Mouse (Mus musculus) splenic B cell, adult 2 months (primary cell): ENCODE results near the gene Tarbp1.

Experiments
- DNase-seq: peaks from one replicate; pipeline ENCODE4 v3.0.0-alpha.2; 2011; ENCODE audit warnings: low read depth, low spot score
- H3K27me3 ChIP-seq: 2 replicates; pipeline ENCODE4 v1.6.1; 2012; ENCODE audit warnings: mild to moderate bottlenecking, low read length, moderate library complexity, mixed read lengths; ENCODE audit not compliant: control insufficient read depth, poor library complexity, insufficient read depth, severe bottlenecking
- H3K36me3 ChIP-seq: 2 replicates; pipeline ENCODE4 v1.6.1; 2012; ENCODE audit warnings: mild to moderate bottlenecking, low read length, moderate library complexity, mixed read lengths; ENCODE audit not compliant: control insufficient read depth, poor library complexity, insufficient read depth, severe bottlenecking

Gene Tarbp1

DNA sequence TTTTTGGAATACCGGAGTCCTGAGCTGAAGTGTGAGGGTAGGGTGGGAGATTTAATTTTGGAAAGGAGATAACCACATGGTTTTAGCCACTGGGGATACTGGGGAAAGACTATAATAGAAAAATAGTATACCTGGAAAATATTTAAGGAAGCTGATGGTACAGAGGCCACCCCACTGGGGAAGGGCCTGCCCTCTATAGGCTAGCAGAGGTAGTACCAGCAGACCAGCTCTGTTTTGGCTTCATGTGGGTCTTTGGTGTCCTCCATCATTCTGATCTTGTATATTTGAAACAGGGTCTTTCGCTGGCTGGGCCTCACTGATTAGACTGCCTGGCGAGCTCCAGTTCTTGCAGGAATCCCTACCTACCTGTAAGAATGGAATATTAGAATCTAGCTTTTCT, 76.5 kb downstream of the Tarbp1 start:
- Histone ChIP-seq H3K36me3 (no peaks in the 10 kb centered on the region), H3K27me3 (no peaks in the 10 kb centered on the region)
- DNase-seq, result no peak

GRCm38 (mm10) chr8:126395917-126396316, 78.9 kb downstream of the Tarbp1 start:
- no peaks in the 10 kb centered on the region for H3K27me3 ChIP-seq
- peak; percentile 4 for DNase-seq
- H3K36me3 ChIP-seq, result no peaks in the 10 kb centered on the region

DNA sequence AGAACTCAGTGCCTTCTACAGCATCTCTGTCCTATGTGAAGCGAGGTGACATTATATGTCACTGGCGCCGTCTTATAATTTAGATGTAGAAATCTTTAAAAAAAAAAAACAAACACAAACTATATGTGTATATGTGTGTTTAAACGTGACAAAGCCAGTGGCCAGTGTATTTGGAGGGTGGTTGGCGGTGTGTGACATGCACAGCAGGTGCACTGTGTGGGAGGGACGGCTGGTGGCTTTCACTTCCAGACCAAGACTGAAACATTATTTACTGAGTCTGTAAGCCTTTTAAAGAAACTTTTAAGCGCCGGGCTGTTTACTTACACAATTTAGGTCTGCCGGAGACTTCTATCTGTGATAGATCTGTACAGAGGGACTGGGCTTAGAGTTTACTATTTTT, 79.5 kb downstream of the Tarbp1 start:
- DNase-seq, result peak; percentile 22
- Histone ChIP-seq H3K36me3 (no peaks in the 10 kb centered on the region), H3K27me3 (no peaks in the 10 kb centered on the region)

DNA sequence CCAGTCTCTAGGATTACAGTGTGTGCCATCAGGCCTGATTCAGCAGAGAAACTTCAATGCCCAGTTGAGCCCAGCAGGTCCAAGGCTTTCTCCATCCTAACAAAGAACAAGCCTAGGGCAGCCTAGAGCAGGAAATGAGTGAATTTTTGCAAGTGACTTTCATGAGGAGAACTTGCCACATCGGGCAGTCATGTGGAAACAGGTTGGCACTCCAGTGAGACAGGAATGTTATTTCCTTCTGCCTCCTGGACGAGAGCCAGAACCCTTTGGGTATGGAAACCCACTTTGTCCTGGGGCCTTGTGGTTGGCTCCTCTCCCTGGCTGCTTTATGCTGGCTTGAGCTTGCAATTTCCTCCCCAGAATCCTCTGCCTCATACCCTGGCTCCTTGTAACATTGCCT, 83.3 kb downstream of the Tarbp1 start:
- no peaks in the 10 kb centered on the region for H3K27me3 ChIP-seq
- no peak for DNase-seq
- no peaks in the 10 kb centered on the region for H3K36me3 ChIP-seq

DNA sequence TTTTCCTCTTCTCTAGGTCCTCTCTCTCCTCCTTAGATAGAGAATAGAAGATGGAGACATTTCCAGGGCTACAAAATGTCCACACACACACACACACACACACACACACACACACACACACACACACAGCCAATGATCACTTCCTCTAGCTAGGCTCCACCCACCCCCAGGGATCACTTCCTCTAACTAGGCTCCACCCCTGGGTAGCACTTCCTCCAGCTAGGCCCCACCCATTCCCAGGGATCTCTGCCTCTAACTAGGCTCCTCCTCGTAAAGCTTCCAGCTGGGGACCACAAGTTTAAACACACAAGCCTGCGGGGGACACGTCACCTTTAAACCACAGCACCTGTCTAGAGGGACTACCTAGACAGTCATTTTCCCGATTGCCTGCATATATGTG, 87.3 kb downstream of the Tarbp1 start:
- no peaks in the 10 kb centered on the region for H3K27me3 ChIP-seq
- peak; percentile 20 for DNase-seq

DNA sequence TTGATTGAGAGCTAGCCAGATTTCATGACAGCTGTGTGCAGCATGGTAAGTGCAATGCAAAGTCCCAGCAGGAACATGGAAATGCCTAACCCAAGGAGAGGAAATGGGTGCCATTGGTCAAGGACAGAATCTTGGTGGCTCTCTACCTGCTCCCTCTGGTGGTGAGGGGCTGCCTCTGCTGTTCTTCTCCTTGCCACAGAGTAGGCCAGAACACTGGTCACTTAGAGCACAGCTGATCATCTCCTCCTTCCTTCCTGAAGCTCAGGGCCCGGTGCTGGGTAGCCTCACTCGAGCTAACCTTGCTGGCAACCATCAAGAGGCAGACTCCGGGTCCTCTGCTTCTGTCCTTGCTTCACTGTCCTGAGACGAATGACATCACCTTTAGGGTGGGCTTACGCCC, 92.1 kb downstream of the Tarbp1 start:
- no peaks in the 10 kb centered on the region for H3K27me3 ChIP-seq
- H3K36me3 ChIP-seq, result no peaks in the 10 kb centered on the region
- no peak for DNase-seq

More for the DNA sequence above, 87.3 kb downstream of the Tarbp1 start:
- no peaks in the 10 kb centered on the region for H3K36me3 ChIP-seq

DNA sequence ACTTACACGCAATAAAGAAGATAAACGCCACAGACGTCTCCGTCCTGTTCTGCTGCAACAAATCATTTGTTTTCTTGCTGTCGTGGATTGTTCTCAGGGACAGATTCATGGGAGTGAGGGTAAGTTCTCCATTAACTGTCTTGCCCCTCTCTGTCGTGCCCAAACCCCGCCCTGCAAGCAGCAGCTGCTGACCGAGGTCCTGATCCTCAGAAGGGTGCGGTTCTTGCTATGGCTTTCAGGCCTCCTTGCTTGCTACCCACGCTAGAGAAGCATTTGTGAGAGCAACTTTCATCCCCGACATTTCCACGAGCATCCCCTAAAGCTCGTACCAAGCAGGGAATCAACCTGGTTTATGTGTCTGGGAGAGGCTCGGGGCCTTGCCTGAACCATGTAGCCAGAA, 92.6 kb downstream of the Tarbp1 start:
- no peak for DNase-seq
- Histone ChIP-seq H3K36me3 (no peaks in the 10 kb centered on the region), H3K27me3 (no peaks in the 10 kb centered on the region)

DNA sequence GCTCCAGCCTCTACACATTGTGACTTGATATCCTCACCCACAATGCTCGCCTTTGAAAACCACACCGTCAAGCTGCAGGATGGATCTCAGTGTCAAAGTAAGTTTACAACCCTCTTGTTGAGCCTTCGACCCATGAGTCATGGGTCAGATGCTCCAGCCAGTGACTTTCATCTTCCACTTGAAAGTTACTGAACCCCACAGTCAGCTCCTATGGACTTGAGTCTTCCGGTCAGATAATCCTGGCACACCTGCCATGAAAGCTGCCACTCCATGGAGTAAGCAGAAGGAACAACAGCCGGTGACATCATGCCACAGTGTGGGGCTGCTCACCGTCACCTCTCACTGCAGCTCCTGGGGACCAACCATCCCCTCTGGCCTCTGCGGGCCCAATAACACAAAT, 93.6 kb downstream of the Tarbp1 start:
- no peaks in the 10 kb centered on the region for H3K36me3 ChIP-seq
- no peak for DNase-seq
- H3K27me3 ChIP-seq, result no peaks in the 10 kb centered on the region

GRCm38 (mm10) chr8:126380141-126380540, 94.7 kb downstream of the Tarbp1 start:
- Histone ChIP-seq H3K36me3 (no peaks in the 10 kb centered on the region), H3K27me3 (no peaks in the 10 kb centered on the region)
- DNase-seq, result no peak

- Histone ChIP-seq H3K36me3 (no peaks in the 10 kb centered on the region), H3K27me3 (no peaks in the 10 kb centered on the region)
- DNase-seq, result no peak
These were observed 95.3 kb downstream of the Tarbp1 start for GRCm38 (mm10) chr8:126379580-126379979.
